Mouse (Mus musculus) testis, adult 2 months (tissue): Measurements from ENCODE around the gene Cyp2c23. TPM values are rescaled to one million over a fixed set of nuclear protein-coding genes. Genes with fewer than 3 reads are reported as not detected.

Experiments
- H3K27ac ChIP-seq: fragments of 200-500 bp; 2 replicates; pipeline ENCODE4 v1.5.1; 2012; ENCODE audit warnings: low read depth, low read length; ENCODE audit not compliant: control insufficient read depth, insufficient read depth
- H3K27me3 ChIP-seq: fragments of 200-500 bp; 2 replicates; pipeline ENCODE4 v1.6.1; 2012; ENCODE audit warnings: mild to moderate bottlenecking, low read length, moderate library complexity; ENCODE audit not compliant: control insufficient read depth, insufficient read depth
- H3K36me3 ChIP-seq: fragments of 200-500 bp; 2 replicates; pipeline ENCODE4 v1.6.1; 2012; ENCODE audit warnings: mild to moderate bottlenecking, low read length; ENCODE audit not compliant: control insufficient read depth, insufficient read depth
- H3K4me1 ChIP-seq: fragments of 200-500 bp; 2 replicates; pipeline ENCODE4 v1.6.1; 2012; ENCODE audit warnings: low read length; ENCODE audit not compliant: control insufficient read depth, insufficient read depth
- H3K4me3 ChIP-seq: fragments of 200-500 bp; 2 replicates; pipeline ENCODE4 v1.5.1; 2012; ENCODE audit warnings: low read depth, mild to moderate bottlenecking, low read length, moderate library complexity, mixed read lengths; ENCODE audit not compliant: control insufficient read depth
- CTCF ChIP-seq: fragments of 200-500 bp; IDR thresholded peaks from 2 replicates; pipeline ENCODE4 v1.5.1; 2012; ENCODE audit warnings: low read depth, mild to moderate bottlenecking, inconsistent platforms, low read length, moderate library complexity; ENCODE audit not compliant: control insufficient read depth, insufficient read depth, insufficient replicate concordance
- POLR2A ChIP-seq: fragments of 200-500 bp; IDR thresholded peaks from 2 replicates; pipeline ENCODE4 v1.6.1; 2012; ENCODE audit warnings: low read depth, mild to moderate bottlenecking, inconsistent platforms, low read length, moderate library complexity; ENCODE audit not compliant: control insufficient read depth
- polyA plus RNA-seq: library from polyadenylated mRNA; depleted of rRNA; stranded (reverse); fragments of >200 nt; gene quantifications from 2 replicates; pipeline ENCODE4 v1.2.3, GENCODE M21; 2012

The Cyp2c23 gene
- polyA plus RNA-seq, 1 experiment = 0.85 TPM

DNA sequence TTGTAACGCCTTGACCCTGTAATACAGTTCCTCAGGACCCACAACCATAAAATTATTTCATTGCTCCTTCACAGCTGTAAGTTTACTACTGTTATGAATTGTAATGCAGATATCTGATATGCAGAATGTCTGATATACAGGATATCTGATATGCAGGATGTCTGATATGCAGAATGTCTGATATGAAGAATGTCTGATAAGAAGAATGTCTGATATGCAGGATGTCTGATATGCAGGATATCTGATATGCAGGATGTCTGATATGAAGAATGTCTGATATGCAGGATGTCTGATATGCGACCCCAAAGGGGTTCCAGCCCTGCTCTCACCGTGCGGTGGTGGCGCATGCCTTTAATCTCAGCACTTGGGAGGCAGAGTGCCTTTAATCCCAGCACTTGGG lies 47.0 kb downstream of the Cyp2c23 start:
- Histone ChIP-seq H3K4me1 (peaks cover 15% of the 10 kb centered on the region), H3K4me3 (no peak overlapping the region), H3K36me3 (no peaks in the 10 kb centered on the region), H3K27me3 (no peaks in the 10 kb centered on the region), H3K27ac (no peak overlapping the region)
- no peak for TF ChIP-seq POLR2A
- no peak for TF ChIP-seq CTCF

DNA sequence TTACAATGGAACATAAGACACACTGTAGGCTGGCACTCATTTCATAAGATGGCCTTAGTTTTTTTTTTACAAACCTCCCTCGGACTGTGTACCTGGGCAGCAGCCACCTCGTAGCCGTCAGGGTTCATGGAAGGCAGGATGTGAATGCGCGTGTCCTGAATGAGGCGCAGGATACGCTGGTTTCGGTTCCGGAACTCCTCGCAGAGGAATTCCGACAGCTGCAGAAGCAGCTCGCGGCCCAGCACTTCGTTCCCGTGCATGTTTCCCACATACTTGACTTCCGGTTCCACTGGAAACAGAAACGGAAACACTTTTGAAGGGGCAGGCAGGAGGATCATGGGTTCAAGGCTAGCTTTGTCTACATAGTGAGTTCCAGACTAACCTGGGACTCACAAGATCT lies 48.3 kb downstream of the Cyp2c23 start:
- TF ChIP-seq POLR2A = no peak
- TF ChIP-seq CTCF = no peak
- no peaks in the 10 kb centered on the region for H3K27me3 ChIP-seq

DNA sequence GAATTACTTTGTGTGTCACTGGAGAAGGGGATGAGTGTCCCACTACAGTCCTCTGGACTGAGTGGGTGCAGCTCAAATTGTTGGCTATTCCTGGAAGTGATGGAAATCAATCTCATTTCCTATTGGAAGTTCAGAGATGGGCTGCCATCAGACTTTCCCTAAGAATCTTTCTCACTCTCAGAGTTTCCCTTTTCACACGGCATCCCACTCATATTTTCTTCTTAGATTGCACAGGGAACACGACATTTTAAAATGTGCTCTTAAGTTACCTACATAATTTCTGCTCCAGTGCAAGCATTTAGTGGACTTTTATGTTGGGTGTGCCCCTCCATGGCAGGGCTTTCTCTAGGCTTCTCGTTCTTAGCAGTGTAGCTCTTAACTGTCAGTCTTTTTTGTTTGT lies 51.2 kb downstream of the Cyp2c23 start:
- Histone ChIP-seq H3K4me1 (peaks cover 14% of the 10 kb centered on the region), H3K27me3 (no peaks in the 10 kb centered on the region), H3K27ac (no peak overlapping the region; the same call in 1 of the 2 replicates), H3K36me3 (no peaks in the 10 kb centered on the region), H3K4me3 (peak overlapping the region; percentile 83; the same call in 1 of the 2 replicates)
- TF ChIP-seq POLR2A (no peak), CTCF (no peak)

More for the DNA sequence above, 48.3 kb downstream of the Cyp2c23 start:
- no peak overlapping the region for H3K27ac ChIP-seq
- H3K4me1 ChIP-seq = peaks cover 15% of the 10 kb centered on the region
- no peaks in the 10 kb centered on the region for H3K36me3 ChIP-seq
- H3K4me3 ChIP-seq = peak overlapping the region; percentile 21

DNA sequence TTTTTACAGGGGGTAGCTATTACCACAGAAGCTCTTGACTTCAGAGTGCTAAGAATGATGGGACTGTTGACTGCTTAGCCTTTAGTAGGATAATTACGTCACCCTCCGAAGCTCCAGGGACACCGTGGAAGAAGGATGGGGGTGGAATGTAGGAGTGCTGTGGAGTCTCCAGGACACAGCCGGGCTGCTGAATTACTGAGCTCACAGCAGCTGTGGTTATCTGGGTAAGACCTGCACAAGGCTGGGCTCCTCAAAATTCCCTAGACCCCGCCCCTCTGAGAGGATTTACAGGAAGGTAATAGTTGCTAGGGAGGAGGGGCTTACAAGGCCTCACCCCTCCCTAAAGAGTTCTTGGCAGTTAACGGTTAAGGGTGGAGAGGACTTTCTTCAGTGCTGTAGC lies 52.3 kb downstream of the Cyp2c23 start:
- Histone ChIP-seq H3K27me3 (no peaks in the 10 kb centered on the region), H3K36me3 (no peaks in the 10 kb centered on the region), H3K4me3 (peak overlapping the region; percentile 83), H3K27ac (peak overlapping the region; percentile 97), H3K4me1 (peaks cover 14% of the 10 kb centered on the region)
- TF ChIP-seq CTCF (no peak), POLR2A (0 out of 2 replicates have a peak, but pooled peaks have one; percentile 8)

DNA sequence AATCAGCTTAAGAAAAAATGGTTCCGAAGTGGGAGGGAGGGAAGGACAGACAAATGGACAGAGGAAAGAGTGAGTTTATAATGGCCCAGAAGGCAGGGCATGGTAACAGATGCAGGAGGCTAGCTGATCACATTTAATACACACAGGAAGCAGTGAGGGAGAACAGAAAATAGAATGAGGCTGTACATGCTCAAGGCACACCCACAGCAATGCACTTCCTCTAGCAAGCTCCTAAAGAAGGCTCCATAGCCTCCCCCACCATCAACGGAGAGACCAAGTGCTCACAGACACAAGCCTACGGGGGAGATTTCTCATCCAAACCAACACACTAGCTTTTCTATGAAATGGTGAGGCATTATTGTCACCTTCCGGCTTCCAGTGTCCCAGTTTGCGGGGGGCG lies 54.8 kb downstream of the Cyp2c23 start:
- H3K27me3 ChIP-seq = no peaks in the 10 kb centered on the region
- no peak for TF ChIP-seq POLR2A
- TF ChIP-seq CTCF = no peak
- no peaks in the 10 kb centered on the region for H3K36me3 ChIP-seq
- no peak overlapping the region for H3K27ac ChIP-seq
- H3K4me1 ChIP-seq = peaks cover 9% of the 10 kb centered on the region
- H3K4me3 ChIP-seq = no peak overlapping the region

DNA sequence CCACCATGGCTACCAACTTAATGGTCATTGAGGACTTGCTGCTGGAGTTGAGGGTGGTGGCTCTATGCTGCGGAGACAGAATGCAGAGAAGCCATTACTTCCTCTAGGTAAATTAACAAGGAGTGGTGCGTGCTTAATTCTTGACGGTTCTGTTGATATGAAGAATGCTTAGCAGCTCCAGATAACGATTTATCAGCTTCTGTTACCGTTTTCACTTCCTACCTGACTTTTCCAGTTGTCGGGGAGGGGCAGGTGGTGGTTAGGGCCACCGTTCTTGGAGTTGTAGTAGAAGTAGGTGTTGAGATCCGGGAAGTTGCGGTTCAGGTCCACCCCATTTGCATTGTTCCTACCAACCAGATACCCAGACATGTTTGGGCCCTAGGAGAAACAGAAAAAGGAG lies 55.3 kb downstream of the Cyp2c23 start:
- Histone ChIP-seq H3K4me3 (no peak overlapping the region), H3K27me3 (no peaks in the 10 kb centered on the region), H3K4me1 (peaks cover 9% of the 10 kb centered on the region), H3K36me3 (no peaks in the 10 kb centered on the region), H3K27ac (no peak overlapping the region)
- TF ChIP-seq POLR2A = no peak
- no peak for TF ChIP-seq CTCF

DNA sequence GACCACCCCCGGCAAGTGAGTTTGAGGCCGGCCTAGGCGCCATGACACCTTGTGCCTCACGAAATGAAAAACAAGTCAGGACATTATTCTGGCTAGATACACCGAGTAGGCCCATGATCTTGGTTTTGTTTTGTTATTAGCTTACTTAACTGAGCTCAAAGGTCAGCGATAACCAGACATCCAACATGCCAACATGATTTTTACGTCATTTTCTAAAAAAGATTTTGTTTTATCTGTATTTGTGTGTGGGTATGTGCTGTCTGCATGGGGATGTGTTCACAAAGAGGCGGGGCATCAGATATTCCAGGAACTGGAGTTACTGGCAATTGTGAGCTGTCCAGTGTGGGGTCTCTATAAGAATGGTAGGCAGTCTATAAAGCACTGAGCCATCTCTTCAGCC lies 56.9 kb downstream of the Cyp2c23 start:
- TF ChIP-seq CTCF = no peak
- TF ChIP-seq POLR2A = no peak
- H3K27ac ChIP-seq = no peak overlapping the region
- H3K4me3 ChIP-seq = no peak overlapping the region
- H3K4me1 ChIP-seq = peaks cover 9% of the 10 kb centered on the region
- H3K27me3 ChIP-seq = no peaks in the 10 kb centered on the region
- H3K36me3 ChIP-seq = no peaks in the 10 kb centered on the region
